Mouse (Mus musculus) ovary, adult 18-20 months (tissue): ENCODE measurements around the gene Opcml.

Experiments
- DNase-seq: peaks from one replicate; pipeline ENCODE4 v3.0.0; 2022; ENCODE audit warnings: low spot score, mixed read lengths

Gene Opcml

DNA sequence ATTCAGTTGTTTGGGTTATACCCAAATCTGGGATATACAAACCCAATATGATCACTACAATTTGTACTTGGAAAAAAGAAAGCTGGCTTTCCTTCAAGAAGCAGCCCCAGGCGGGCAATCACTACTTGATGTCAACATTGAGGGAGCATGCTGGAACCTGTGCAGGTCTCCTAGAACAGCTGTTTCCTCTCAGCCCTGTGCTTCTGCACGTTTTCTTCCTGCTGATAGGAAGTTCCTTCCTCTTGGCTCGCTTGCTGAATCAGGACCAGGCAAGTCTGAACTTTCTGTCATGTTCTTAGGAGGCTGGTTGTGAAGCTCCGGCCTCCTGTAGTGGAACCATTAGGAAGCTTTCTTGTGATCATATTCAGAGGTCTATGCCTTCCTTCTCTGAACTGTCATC lies 746.1 kb downstream of the Opcml start:
- no peak for DNase-seq

GRCm38 (mm10) chr9:28548189-28548588 lies 757.6 kb downstream of the Opcml start:
- DNase-seq = no peak

DNA sequence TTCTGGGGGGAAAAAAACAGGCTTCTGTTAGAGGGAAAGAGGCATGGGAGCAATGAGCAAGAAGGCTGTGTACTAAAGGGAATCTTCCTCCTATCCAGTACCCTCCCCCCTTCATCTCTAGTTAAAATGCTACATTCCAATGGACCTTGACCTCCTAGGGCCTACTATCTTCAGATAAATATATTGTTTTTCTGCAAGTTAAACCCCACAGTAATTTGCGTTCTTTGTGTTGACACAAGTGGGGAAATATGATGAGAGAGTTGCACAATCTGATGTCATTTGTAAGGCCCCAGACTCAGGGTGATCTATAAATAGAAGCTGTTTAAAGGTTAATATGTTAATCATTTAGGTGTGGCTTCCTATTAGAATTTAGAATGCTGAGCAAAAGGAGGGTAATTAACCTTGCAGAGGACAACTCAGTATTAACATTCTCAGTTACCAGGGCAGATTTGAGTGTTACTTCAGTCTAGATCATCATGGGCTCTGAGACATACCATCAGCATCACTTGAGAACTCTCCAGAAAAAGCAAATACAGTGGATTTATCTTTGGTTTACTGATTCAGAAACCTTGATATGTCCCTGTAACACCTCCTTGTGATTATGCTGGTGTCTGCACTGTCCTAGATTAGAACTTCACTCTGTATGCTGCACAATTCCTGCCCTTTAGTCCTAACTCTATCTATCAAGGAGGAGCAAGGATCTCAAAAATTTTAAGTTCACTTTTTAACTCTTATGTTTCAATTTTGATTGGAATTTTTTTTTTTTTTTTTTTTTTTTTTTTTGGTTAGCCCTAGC lies 762.0 kb downstream of the Opcml start:
- no peak for DNase-seq

GRCm38 (mm10) chr9:28558628-28559027 lies 768.1 kb downstream of the Opcml start:
- DNase-seq = no peak

GRCm38 (mm10) chr9:28561761-28562160 lies 771.2 kb downstream of the Opcml start:
- DNase-seq = no peak

DNA sequence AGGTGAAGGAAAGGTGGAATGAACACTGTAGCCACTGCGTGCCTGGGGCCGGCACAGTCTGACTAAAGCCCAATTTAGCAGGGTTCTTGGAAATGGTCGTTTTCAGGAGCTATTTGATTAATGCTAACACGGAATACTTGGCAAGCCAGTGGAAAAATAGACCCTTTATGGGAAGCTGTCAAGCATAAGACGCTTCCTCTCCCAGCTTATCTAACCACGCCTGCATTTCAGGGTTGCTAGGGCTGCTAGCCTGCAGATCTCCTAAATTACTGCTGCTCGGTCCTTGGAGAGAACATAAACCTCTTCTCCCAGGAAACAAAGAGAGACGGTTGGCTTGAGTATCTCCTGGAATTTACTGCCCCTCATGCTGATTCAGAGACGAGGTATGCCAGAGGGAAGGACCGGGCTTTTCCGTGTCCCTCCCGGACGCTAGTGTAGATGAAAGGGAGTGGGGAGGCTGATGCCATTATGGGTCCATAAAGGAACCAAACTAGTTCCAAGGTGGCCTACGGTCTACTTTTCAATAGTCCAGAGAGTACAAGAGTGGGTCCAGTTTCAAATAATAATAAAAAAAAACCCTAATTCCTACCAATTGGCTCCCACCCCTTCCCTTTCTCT lies 772.6 kb downstream of the Opcml start:
- DNase-seq = no peak

GRCm38 (mm10) chr9:28569041-28569522 lies 778.5 kb downstream of the Opcml start:
- DNase-seq = no peak

- no peak for DNase-seq
These were observed 779.2 kb downstream of the Opcml start for GRCm38 (mm10) chr9:28569776-28570175.

GRCm38 (mm10) chr9:28571682-28572081 lies 781.1 kb downstream of the Opcml start:
- DNase-seq = no peak

GRCm38 (mm10) chr9:28572136-28572774 lies 781.7 kb downstream of the Opcml start:
- no peak for DNase-seq

DNA sequence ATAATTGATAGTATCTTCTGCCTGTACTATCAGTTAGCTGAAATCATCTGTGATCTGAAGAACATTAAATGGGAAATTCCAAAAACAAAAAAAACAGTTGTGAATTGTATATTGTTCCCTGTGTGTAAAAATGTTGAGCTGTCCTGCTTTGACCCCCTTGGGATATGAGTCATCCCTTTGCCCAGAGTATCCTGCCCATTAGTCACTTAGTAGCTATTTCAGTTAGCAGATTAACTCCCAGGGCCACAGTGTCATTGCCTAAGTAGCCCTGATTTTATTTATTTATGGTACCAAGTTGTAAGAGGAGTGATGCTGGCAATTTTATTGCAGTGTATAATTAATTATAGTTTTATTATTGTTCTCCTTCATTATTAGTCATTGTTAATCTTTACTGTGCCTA lies 788.2 kb downstream of the Opcml start:
- no peak for DNase-seq

- DNase-seq = no peak
These were observed 796.7 kb downstream of the Opcml start for GRCm38 (mm10) chr9:28587253-28587652.

GRCm38 (mm10) chr9:28587857-28588388 lies 797.3 kb downstream of the Opcml start:
- DNase-seq = no peak

GRCm38 (mm10) chr9:28588488-28588887 lies 797.9 kb downstream of the Opcml start:
- DNase-seq = no peak

GRCm38 (mm10) chr9:28592208-28592607 lies 801.6 kb downstream of the Opcml start:
- no peak for DNase-seq

DNA sequence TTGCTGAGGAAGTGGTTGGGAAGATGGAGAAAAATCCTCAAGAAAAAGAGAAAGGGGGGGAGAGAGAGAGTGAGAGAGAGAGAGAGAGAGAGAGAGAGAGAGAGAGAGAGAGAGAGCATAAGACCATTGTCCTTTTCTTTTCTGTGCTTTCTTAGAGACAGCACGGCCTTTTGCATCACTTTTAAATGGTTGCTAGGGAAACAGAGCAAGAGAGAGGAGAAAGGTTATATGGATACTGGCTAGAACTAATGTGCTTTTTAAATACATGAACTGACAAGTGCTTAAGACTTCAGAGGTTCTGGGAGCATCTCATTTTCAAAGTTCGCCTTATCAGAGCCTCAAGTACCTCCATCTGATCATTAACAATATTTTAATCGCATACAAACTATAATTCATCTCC lies 804.5 kb downstream of the Opcml start:
- no peak for DNase-seq

DNA sequence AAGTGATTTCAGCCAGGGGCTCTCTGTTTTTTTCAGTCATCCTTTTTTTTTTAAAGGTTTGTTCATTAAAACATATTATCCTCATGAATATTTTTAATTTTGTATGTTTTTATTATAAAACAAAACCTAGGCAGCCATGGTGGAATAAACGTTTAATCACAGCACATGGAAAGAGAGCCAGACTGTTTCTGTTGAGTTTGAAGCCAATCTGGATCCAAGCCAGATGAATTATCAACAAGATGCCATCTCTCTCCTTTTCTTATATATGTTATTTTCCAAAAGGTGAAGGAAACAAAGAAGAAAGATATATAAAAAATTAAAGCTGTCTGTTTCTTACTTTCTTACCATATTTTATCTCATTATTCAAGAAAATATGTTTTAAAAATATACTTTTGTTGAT lies 815.0 kb downstream of the Opcml start:
- DNase-seq = no peak

DNA sequence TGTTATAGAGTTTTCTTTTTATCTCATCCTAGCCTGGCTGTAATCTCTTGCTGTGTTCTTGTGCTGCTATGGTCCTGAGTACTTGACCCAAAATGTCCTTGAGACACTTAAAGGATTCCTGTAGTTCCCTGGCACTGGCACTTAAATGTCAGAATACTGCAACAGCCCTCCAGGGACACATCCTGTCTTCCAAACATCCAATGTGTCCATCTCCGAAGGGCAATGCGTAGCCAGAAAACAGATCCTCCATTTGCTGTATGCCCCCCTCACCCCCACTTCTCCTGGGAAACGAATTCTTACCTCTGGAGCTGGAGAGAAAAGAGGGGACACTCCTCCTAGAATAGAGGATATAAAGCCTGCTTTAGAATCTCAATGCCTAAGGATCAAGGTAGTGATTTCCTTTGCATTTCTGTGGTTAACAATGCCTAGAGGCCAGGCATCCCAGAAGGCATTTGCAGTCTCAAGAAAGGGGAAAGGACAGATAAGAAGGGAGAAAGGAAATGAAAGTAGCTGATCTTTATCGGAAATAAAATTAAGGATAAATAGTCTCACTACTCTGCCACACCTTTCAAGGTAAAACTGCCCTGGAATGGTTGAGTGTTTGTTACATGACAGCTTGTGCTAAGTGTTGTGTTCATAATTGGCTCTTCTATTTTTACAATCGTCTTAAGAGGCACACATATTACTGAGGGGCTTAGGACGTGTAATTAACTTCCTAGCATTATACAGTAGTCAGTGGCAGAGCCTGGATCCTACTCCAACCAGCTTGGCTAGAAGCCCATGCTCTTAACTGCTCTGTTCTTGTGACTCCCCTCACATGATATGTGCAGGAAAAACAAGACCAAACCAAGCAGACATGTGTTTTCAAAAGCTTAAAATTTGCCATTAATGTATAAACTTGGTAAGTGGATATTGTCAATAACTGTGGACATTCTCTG lies 823.4 kb downstream of the Opcml start:
- DNase-seq = no peak

- no peak for DNase-seq
These were observed 824.9 kb downstream of the Opcml start for GRCm38 (mm10) chr9:28615447-28615846.

GRCm38 (mm10) chr9:28617666-28618065 lies 827.1 kb downstream of the Opcml start:
- DNase-seq = no peak

GRCm38 (mm10) chr9:28618186-28618892 lies 827.8 kb downstream of the Opcml start:
- no peak for DNase-seq
